Mouse (Mus musculus): ENCODE data around the gene Lmbrd2. TPM values are rescaled to one million over a fixed set of nuclear protein-coding genes. Genes with fewer than 3 reads are reported as not detected.
A peak's percentile ranks its signal among the peaks of the same experiment; 100 is the strongest.
"Not testable (repeated sequence)": the region's sequence is repeated elsewhere in the genome, so short reads cannot be mapped to it uniquely, and the experiment has no call there.

The Lmbrd2 gene
- polyA plus RNA-seq, 1 experiment: 12.1 TPM

DNA sequence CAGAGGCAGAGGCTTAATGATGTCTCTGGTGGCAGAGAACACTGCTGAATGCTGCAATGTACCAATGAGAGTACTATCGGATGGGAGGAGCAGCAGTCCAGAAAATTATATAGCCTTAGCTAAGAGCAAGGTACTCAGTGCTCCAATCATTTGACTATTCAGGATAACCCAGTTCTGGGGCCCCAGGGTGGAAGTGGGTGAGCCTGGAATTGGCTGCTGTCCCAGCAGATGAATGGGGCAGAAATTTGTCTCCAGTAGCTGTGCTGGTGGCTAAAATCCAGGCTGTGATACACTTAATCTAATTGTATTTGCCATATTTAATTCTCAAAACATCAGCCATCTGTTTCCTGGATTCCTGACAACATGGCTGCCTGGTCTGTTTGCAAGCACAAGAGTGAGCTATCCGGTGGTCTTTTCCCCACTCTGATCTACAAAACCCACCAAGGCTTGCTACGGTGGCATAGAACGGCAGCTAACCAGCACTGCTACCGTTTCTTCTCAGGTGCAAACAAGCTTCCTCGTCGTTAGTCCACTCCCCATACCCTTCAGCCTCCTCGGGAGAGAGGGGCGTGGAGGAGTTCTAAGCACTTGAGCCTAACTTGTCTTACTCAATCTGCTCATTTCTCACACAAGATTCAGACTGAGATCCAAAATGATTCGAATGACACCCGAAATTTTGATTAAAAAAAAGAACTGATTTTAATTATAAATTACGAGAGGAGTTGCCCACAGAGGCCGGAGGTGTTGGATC lies 7.5 kb upstream of the Lmbrd2 start:
- no peak for DNase-seq (ENCODE audit: low read depth)

DNA sequence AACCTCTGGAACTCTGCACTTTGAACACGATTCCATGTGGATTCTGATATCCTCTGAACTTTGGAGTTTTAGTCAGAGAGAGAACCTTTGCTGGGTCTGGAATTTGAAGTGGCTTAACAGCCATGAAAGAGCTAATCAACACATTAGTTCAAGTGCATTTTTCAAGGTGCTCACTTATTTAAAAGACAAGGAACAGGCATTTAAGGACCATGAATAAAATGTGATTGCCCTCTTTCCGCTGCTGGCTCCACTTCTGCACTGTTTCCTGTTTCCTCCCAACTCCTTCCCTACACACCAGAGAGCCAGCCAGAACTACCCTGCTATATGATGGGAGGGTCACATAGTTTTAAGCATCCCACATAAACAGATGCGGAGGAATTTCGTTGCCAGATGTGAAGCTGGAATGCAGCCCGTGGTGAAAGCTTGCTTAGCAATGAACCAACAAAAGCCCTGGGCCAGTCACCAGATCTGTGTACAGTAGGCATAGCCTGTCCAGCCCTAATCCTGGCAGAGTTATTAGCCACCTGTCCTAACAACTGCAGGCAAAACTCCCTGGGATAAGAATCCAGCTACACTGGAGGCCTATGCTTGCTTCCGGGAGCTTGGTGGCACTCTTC lies 5.4 kb upstream of the Lmbrd2 start:
- no peak for DNase-seq (ENCODE audit: low read depth)

DNA sequence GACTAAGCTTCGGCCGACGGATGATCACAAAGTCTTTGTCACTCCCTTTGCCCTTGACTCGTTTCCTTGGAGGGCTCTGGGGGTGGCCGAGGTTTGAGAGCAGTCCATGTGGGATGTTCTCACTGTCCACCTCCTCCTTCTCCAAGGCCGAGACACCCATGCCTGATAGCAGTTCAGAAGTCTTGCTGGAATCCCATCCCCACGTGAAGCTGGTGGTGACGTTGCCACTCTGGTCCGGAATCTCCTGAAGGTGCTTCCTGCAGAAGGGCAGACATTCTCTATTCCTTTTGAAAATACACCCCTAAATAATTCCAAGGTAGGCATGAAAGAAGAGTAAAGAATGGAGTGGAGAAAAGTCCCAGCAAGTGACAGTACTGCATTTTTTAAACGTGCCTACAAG lies 903 bp upstream of the Lmbrd2 start:
- no peak for DNase-seq (ENCODE audit: low read depth)

DNA sequence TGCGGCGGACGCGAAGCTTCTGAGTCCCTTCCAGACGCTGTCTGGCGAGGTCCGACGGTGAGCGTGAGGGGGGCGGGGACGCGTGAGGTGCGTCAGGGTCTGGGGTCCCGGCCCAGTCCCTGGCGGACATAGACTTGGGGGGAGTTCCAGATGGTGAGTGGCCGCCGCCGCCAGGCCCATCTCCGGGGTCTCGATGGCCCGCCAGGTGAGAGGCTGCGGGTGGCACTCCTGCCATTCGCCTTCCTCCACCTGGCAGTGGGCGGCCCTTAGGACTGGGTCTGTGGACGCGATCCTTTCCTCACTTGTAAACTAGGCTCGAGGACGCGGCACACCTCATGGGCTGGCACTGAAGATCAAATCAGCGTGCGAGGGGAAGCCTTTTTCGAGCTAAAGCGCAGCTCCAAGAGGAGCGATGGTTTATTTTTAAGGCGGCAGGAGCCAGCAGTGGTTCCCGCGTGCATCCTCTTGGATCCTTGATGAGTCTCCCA lies 378 bp downstream of the Lmbrd2 start:
- DNase-seq (ENCODE audit: low read depth): no peak

DNA sequence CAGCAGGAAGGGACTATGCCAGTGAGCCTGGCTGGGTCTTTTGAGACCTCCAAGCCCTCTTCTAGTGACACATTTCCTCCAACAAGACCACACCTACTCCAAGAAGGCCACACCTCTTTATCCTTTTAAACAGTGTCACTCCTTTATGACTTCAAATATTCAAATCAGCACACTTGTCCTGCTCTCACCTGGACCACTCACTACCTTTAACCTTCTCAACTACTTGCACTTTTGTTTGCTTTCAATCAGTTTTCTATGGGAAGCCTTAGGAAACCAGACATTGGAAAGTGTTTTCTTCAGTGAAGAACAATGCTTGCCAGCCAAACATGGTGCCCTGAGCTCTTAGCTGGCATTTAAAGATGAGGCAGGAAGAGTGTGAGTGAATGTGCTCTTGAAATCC lies 15.0 kb downstream of the Lmbrd2 start, which contains the start of gene Skp2:
Gene Skp2, minus strand, starts transcription at position 101 of the 400 bp plus-strand sequence.
- no peak for DNase-seq (ENCODE audit: low read depth)

DNA sequence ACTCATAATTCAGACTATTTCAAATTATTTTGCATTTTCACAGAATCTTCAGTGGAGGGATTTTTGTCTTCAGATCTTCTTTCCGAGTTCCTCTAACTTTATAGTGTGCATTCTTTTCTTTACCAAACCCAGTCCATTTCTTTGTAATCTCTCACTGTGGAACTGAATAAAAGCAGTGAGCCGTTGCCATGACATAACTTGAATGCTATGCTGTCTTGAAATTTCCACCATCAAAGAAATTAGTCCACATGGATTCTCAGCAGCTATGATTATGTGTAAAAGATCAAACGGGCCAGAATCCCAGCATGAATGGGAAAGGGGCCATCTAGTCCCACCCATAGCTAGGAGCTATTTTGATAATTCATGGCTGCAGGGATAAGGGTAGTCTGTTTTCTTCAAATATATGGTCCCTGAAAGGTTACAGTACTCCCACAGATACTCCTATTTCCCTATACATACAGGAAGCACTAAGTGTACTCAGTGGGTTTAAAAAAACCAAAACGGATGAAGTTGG lies 22.3 kb downstream of the Lmbrd2 start:
- DNase-seq (ENCODE audit: low read depth): no peak

DNA sequence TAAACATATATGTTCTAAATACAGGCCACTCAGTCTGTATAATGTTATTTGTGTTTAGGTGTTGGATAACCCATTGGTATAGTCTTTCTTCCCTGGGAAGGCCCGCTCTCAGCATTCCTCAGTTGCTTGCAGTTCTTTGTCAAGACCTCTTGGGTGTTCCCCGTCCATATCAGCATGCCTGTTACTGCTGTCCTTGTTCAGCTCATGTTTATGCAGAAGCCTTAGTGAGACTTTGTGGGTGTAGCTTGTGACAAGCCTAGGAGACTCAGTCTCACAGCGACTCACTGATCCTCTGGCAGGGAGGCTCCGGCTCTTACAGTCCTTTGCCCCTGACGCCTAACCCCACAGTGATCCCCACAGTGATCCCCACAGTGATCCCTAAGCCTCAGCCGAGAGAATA lies 23.8 kb downstream of the Lmbrd2 start:
- DNase-seq (ENCODE audit: low read depth): no peak

DNA sequence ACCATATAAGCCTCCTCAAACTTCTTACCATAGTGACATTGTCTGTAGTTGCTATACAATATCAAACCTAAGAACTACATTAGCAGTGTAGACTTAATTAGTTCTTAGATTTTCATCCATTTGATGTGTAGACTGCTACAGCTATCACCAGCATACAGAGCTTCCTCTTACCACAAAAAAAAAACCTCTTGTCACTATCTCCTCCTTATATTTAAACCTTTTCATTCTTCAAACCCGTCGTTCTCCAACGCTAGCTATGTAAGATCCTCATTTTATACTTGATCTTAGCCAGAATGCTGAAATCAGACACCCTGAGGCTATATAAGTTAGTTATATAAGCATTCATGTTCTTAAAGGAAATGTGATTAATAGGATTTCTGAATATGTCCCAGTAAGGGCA lies 36.7 kb downstream of the Lmbrd2 start:
- DNase-seq (ENCODE audit: low read depth): no peak

DNA sequence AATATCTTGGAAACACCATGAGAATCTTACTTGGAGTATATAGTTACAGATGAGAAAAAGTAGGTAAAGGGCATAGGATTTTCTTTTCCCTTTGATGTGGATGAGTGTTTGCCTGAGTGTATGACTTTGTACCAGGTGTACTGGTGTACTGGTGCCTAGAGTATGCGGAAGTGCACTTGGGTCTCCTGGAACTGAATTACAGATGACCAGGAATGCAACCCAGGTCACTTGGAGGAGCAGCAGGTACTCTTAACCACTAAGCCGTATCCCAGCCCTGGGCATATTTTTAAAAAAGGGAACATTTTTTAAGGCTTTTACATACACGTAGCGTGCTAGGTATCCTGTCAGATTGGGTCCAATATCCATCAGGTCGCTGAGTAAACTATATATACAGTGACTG lies 43.6 kb downstream of the Lmbrd2 start:
- no peak for DNase-seq (ENCODE audit: low read depth)

DNA sequence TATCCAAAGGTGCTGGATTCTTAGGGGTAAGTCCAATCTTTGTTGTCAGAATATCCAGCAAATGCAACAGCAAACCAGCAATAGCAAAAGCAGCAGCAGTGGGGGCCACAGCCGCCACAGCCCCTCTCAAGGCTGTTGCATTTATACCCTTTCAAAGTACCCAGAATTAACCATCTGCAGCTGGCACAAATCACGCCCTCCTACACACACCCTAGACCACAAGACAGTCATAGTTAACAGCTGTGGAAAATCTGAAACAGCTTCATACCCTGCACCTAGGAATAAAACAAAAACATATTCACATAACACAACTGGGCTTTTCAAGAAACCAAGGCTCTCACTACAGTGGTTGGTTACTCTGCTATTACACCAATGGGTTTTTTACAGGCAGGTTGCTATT lies 49.4 kb downstream of the Lmbrd2 start:
- no peak for DNase-seq (ENCODE audit: low read depth)

DNA sequence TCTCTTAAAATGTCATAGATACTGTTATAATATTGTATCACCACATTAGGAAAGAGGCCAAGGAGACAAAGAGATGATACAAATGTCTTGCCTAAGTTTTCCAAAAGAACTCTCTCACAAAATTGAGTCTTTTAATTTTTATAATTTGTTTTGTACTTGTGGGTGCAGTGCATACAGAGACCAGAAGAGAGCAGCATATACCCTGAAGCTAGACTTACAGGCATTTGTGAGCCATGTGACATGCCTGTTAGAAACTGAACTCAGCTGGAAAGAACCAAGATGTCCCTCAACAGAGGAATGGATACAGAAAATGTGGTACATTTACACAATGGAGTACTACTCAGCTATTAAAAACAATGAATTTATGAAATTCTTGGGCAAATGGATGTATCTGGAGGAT lies 52.3 kb downstream of the Lmbrd2 start:
- DNase-seq (ENCODE audit: low read depth): not testable (repeated sequence)

DNA sequence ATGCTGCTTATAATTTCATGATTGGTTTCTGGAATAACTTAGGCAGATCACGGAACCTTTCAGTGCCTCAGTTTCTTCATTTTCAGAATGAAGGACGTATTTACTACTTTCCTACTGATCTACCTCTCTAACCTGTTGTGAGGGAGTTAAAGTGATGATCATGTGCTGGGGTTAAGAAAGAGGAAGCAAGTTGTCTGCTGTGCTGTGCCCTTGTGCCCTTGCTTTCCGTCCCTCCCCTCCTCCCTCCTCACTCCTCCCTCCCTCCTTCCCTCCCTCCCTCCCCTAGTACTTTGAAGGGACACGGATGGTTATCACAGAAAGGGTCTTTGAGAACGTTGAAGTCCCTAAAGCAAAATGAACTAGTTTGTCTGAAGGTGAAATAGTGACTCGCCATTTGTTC lies 58.1 kb downstream of the Lmbrd2 start:
- no peak for DNase-seq (ENCODE audit: low read depth)

DNA sequence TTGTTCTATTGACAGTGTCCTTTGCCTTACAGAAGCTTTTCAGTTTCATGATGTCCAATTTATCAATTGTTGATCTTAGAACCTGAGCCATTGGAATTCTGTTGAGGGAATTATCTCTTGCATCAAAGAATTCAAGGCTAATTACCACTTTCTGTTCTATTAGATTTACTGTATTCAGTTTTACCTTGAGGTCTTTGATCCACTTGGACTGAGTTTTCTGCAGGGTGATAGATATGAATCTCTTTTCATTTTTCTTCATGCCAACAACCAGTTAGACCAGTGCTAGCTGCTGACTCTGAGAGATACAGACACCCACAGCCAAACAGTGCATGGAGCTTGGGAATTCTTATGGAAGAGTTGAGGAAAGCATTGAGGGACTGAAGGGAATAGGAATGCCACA lies 71.5 kb downstream of the Lmbrd2 start:
- peak; percentile 74 for DNase-seq (ENCODE audit: low read depth)

DNA sequence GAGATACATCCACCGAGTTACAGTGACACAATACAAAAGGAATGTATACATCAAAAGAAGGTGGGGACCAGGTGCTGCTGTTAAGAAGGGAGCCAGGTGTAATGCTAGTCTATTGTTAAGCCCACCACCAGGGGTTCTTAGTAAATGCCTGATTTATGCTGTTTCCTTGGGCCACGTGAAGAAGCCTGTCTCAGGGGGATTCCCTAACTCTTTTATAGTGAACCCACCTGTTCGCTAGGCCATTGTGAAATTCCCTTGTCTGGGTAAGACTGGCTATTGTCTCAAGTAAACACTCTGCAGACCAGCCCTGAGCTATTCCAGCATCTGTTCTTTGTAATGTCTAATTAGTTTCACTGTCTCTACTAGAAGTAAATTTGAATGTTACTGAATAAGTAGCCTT lies 72.7 kb downstream of the Lmbrd2 start:
- DNase-seq (ENCODE audit: low read depth): not testable (repeated sequence)

DNA sequence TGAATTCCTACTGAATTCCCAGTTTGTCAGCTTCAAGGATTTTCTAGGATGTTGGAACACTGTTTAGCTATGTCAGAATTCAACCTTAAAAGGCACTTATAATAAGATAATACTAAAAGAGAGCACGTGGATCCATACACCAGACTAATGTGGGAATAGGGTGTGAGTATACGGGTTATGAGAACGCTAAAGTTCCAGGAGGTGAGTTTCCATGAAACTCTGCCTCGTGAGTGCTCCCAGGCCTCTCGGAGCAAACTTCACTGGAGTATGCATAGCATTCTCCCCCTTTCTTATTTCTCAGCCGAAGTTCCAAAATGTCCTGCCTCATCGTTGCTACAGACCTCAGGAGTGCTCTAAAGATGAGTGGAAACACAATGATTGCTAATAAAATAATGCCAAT lies 73.1 kb downstream of the Lmbrd2 start:
- DNase-seq (ENCODE audit: low read depth): not testable (repeated sequence)

DNA sequence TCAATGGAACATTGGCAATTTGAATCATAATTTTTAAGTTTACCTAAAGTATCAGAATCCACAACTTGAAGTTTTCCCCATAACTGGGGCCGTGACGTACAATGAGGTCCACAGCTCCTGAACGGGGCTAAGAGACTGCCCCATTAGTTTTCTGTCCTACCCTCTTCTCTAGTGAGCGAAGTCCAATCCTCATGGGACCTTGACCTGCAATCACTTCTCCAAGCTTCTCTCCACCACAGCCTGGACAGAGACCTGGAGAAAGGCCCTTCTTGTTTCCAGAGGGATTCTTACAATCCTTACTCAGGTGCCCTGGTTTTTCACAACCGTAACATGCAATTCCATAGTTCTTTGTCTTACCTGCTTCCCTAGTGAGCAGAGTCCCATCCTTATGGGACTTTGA lies 76.1 kb downstream of the Lmbrd2 start:
- no peak for DNase-seq (ENCODE audit: low read depth)

DNA sequence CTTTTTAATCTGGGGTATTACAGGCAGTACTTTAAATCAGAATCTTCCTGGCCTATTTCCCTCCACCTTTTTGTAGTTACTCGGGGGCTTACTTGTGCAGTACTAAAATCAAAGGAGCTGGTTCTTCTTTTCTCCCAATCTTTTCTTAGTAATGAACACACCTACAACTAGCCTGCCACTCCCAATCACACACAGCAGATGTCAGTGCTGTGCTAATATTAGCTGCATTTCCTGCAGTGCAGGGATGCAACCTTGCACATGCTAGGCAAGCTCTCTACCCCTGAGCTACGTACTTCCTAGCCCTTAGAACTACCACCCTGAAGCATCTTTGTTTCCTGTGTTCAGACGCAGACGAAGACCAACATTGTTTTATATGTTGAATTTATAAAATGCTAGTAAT lies 90.6 kb downstream of the Lmbrd2 start:
- not testable (repeated sequence) for DNase-seq (ENCODE audit: low read depth)

DNA sequence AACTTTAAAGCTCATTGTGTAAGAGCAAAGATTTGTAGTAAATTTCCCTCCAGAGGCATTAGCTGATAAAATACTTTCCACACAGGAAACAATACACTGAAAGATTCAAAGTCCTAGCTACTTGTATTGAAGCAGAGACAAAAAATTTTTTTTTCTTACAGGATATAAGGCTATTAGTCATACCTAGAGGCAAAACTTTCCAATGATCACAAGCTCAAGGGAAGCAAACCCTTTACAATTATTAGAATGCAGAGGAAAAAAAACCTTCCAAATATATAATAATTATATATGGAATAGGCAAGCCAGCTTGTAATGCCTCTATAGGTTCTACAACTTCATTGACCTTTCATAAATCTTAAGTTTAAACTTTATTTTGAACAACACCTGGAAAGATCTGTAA lies 106.0 kb downstream of the Lmbrd2 start:
- no peak for DNase-seq (ENCODE audit: low read depth)

Other genes starting within 250 kb of the Lmbrd2 start
- gene Ranbp3l, start 172.6 kb upstream of the Lmbrd2 start, polyA plus RNA-seq (2012; rRNA removed): 0.81 and 1.5 TPM in 2 replicates
- gene Nadk2, start 69.3 kb upstream of the Lmbrd2 start, polyA plus RNA-seq (2012; rRNA removed): 25.0 and 32.1 TPM in 2 replicates
- gene Skp2, start 14.9 kb downstream of the Lmbrd2 start, polyA plus RNA-seq (2012; rRNA removed): 1.3 and 3.1 TPM in 2 replicates
- gene Ugt3a1, start 136.3 kb downstream of the Lmbrd2 start, polyA plus RNA-seq (2012; rRNA removed): 0.16 and 0.48 TPM in 2 replicates
- 0.32 and 0.37 TPM in 2 replicates for gene Ugt3a2, start 195.0 kb downstream of the Lmbrd2 start, polyA plus RNA-seq (2012; rRNA removed)

All from gonadal fat pad, adult 2 months (tissue).